Mouse (Mus musculus) gastrocnemius, postnatal 36 days (tissue): ENCODE results near the gene Sox13. TPM values are rescaled to one million over a fixed set of nuclear protein-coding genes. Genes with fewer than 3 reads are reported as not detected.

ENCODE experiments used
- DNase-seq, 2 experiments: peaks; one replicate each; pipeline ENCODE4 v3.0.0; 2022
- intact Hi-C: fragments of 180-260 bp; cut with DNase I; formaldehyde crosslinking; loops from one replicate; pipeline ENCODE4 v1.15.1; 2025
- total RNA-seq, 2 experiments: library from RNA; stranded (reverse); gene quantifications; 2 replicates each; pipeline ENCODE4 v1.2.3; 2021

The Sox13 gene
- total RNA-seq, 2 experiments from 2014 or later, result 6.7 to 9.6 TPM

DNA sequence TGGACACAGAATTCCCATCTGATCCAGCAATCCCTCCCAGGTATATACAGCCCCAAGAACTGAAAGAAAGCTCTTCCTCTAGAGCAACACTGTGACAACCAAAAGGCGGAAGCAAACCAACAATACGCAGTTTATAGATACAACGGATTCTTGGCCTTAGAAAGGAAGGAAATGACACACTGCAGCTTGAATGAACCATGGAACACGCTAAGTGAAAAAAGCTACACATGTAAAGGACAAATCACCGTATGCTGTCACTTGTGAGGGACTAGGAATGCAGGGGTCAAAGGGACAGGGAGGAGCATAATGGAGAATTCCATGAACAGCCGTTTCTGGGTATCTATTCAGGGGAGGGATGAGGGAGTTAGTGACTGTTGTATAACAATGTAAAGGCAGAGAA is 16.7 kb downstream of the Sox13 start:
- intact Hi-C loops, result no loop called here
- no peak for DNase-seq

DNA sequence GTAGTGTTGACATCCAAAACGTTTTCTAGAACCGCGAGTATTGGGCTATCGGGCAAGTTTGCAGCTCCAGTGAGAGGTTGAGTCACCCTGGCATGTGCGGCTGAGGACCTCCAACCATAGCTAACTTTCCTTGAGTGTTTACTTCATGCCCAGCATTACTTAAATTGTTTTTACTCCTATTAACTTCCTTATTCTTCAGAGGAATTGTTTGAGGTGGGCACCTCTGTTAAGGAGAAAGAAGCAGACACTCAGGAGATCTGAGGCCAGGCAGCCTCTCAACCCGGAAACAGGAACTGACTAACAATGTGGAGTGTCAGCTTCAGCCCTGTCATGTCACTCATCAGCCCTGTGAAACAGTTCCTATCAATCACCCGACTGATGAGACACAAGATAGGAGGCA is 17.6 kb downstream of the Sox13 start:
- intact Hi-C loops, result no loop called here
- DNase-seq, result no peak

GRCm38 (mm10) chr1:133404005-133404404 is 20.2 kb downstream of the Sox13 start:
- intact Hi-C loops, result no loop called here
- DNase-seq, result no peak

DNA sequence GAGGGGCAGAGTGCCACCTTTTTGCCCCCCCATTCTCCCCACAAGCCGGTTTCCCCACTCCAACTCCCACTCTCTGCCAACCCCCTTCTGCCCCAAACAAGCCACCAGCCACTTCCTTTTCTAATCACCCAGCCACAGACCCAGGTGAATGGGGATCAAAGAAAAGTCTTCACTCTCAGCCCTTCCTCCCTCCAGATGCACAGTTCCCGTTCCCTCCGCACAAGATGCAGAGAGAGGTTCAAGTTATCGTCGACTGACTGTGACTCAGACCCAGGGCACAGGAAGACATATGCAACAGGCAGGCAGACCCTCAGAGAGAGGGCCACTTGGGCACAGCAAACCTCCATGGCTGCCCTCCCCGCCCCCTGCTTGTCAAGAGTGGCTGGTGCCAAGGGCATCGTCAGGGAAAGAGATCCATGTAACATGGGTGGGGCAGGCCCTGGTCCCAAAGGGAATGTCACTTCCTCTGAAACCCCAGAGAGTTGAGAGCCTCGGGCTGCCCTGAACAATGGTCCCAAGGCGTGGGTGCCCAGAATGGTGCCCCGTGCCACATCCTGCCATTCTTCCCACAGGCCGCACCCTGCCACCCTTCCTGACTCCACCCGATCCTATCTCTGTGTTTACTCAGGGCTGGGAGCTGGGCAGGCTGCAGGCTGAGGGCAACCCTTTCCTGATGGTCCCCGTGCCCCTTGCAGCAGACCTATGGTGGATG is 24.0 kb downstream of the Sox13 start:
- intact Hi-C loops, result no loop called here
- DNase-seq, result no peak

DNA sequence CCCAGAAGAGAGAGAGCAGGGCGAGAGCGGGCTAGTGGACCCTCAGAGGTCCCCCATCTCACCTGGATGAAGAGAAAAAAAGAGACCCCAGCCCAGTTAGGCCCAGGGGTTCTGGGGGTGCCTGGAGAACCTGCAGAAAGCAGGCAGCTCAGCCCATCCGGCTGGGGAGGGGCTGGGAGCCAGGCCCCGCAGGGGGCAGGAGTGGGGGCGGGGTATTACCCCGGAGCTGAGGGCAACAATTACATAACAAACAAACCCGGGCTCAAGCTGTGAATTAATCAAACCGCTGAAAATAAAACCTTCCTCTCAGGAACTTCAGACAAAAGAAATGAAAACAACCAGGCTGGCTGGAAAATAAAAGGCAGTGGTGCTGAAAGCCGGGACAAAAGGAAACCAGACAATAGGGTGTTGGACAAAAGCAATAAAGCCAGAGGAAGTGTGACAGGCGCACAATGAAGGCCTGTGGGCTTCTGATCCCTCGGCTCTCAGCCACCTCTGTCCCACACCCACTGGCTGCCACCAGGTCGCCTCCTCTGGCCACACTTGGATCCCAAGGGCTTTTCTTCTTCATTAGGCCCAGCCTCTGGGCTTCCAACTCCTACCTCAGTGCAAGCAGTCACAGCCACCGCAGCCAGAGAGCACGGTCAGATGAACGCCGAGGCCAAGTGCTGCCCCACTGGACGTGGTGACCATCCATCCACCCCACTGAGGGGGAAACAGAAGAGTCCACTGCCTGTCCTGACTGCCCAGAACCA is 26.5 kb downstream of the Sox13 start:
- no peak for DNase-seq
- intact Hi-C loops, result no loop called here

DNA sequence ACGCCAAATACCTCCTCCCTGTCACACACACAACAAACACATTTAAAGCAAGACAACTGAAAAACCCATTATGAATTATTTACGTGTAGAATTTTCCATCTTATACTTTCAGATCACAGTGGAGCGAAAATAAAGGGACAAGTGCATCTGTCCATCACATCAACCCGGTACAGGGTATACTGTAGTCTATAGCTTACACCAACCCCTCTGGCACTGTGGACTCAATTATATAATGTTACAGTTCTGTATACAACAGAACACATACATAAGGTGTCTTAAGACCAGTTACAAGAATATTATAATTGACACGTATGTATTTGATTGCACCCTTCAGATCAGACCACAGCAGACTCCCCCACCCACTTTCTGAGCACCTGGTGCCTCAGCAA is 27.1 kb downstream of the Sox13 start:
- no peak for DNase-seq
- intact Hi-C loops, result no loop called here

DNA sequence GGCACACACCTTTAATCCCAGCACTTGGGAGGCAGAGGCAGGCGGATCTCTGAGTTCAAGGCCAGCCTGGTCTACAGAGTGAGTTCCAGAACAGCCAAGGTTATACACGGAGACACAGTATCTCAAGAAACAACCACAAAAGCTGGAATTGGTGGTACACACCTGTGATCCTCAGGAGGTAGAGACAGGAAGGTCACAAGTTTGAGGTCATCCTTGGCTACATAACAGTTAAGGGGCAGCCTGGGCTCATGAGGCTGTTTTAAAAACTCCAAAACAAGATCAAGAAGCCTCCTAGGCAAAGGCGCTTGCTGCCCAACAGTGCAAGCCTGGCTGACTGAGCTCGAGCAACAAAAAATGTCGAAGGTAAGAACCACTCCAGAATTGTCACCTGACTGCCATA is 27.5 kb downstream of the Sox13 start:
- no peak for DNase-seq
- intact Hi-C loops, result no loop called here

DNA sequence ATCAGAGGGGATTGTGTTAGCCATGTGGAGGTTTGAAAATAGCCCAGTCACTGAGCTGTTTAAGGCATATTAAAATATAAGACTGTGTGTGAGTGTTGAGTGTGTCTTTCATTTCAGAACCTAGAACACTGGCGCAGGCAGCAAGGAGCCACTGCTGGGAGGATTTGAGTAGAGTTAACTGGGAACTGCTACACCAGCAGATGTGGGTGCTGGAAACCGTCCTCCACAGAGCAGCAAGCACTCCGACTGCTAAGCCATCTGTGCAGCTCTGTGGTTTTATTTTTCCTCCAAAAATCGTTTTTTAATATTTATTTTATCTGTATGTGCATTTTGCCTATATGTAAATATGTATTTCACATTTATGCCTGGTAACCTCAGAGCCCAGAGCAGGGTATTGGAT is 29.5 kb downstream of the Sox13 start:
- no peak for DNase-seq
- intact Hi-C loops, result no loop called here

GRCm38 (mm10) chr1:133387539-133388268 is 36.5 kb downstream of the Sox13 start:
- DNase-seq, result no peak
- intact Hi-C loops, result loop anchor here (10.0 kb wide), 1 partner anchor 327 kb away; no protein-coding TSS in a partner anchor

DNA sequence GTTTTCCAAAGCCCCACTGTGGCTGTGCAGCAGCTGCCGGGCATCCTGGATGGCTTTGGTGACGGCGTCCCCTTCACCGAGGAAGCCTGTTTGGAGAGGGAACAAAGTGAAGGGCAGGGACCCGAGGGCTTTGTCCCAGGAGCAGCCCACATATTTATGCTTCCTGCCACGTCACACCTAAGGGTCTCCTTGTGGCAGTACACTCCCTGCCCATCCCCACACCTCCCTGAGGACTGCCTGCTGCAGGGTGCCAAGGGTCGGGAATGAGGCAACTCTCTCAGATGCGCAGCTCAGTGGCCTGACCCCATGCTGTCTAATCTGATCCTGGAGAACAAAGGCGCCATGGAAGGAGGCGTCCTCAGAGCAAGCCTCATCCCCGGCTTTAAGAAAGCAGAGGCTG is 38.0 kb downstream of the Sox13 start:
- no peak for DNase-seq
- intact Hi-C loops, result loop anchor here (10.0 kb wide), 1 partner anchor 329 kb away; no protein-coding TSS in a partner anchor

GRCm38 (mm10) chr1:133385506-133385905 is 38.7 kb downstream of the Sox13 start:
- intact Hi-C loops, result loop anchor here (10.0 kb wide), 1 partner anchor 329 kb away; no protein-coding TSS in a partner anchor
- DNase-seq, result peak; percentile 64 to 65

- intact Hi-C loops, result loop anchor here (10.0 kb wide), 1 partner anchor 332 kb away; no protein-coding TSS in a partner anchor
- no peak for DNase-seq
These were observed 40.9 kb downstream of the Sox13 start for GRCm38 (mm10) chr1:133383157-133383783.

GRCm38 (mm10) chr1:133382552-133383155 is 41.5 kb downstream of the Sox13 start:
- intact Hi-C loops, result loop anchor here (10.0 kb wide), 1 partner anchor 332 kb away; no protein-coding TSS in a partner anchor
- no peak for DNase-seq

DNA sequence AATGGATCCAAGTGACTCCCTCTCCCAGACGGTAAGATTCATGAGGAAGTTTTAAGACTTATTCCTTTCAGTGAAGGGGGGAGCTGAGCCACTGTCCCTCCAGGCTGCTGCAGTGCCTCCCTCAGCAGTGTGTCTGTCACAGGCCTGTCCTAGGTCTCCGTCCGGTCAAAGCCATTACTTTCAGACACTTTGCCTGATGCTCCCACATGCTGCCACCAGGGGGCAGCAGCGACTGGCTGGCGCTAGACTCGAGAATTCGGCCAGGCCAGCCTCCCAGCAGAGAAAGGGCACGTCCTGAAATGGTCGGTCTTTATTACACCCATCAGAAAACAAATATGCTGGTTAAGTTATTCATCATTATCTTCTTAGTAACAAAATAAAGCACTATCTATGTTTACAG is 42.2 kb downstream of the Sox13 start:
- intact Hi-C loops, result loop anchor here (10.0 kb wide), 1 partner anchor 333 kb away; no protein-coding TSS in a partner anchor
- DNase-seq, result no peak

DNA sequence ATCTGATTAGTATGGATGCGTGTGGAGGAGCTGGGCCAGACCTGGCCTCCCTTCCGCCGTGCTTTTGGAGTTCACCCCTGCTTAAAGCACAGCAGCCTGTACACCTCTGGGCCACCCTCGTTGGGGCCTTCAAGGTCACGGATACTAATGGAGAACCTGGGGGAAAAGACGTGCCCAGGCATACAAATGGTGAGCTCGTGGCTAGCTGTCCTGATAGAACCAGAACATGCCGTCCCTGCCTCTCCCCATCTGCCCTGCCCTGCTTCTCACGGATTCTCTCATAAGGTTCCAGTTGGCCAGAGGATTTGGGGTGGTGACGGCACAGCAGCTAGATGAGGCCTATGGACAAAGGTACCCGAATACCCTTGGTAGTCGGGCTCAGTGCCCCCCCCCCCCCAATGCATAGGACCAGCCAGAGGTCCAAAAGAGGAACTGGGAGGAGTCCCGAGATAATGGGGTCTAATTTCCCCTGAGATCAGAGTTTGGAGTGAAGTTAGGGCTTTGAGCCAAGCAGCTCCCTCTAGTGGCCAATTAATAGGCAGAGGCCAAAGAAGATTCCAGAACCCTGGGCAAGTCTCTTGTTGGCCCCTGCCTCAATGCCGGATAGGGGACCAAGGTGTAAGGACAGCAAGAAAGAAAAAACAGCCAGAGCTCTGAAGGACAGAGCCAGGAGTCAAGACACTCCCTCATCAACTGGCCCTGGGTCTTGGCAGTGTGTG is 43.7 kb downstream of the Sox13 start:
- DNase-seq, result no peak
- intact Hi-C loops, result loop anchor here (2.0 to 10.0 kb wide), 2 partner anchors 230 to 334 kb away; partner anchors contain the start of gene Snrpe

- intact Hi-C loops, result loop anchor here (2.0 to 10.0 kb wide), 2 partner anchors 231 to 335 kb away; partner anchors contain the start of gene Snrpe
- DNase-seq, result no peak
These were observed 44.2 kb downstream of the Sox13 start for GRCm38 (mm10) chr1:133379986-133380320.

DNA sequence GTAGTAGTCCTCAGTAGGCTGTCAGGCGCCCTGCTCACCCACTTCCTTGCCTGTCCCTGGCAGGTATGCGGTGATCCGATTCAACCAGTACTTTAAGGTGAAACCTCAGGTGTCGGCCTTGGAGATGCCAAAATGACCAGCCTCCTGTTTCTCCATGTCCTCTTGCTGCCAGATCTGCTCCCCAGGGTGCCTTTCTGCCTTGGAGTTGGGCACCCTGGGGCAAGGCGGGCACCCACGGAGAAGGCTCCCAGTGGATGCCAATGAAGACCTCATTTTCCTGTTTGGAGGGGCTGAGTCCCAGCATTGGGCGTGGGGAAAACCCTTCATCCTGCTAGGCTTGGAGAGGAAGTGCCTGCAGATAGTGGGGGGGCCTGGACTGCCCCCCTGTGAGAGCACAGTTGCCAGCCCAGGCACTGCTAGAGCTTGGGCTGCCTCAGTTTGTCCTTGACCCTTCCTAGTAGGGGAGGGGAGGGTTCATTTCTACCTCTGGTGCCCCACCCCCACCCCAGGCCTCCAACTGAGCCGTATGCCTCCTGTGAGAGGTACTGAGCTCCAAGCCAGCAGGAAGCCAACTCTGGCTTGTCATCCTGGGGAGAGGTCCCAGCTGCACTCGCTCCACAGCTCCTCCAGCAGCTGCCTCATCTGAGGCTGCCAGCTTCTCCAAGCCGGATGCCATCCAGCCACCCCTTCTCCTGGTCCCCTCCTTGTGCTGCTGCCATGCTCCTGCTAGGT is 44.8 kb downstream of the Sox13 start:
- no peak for DNase-seq
- intact Hi-C loops, result no loop called here

DNA sequence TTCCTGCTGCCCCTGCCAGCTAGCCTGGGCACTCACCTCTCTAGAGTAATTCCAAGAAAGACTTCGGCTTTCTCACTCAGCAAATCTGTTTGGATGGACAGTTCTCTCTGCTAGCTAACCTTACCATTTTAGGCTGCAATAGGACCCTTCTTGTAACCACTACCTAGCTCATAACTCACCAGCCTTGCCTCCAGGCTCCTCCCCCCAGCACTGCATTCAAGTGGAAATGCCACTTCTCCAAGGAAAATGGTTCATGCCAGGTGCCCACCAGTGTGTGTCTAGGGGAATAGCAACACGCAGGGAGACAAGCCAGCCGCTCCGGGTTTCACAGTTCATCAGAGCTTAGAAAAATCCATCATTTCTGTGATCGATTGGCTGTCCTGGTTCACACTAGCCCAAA is 46.6 kb downstream of the Sox13 start:
- intact Hi-C loops, result no loop called here
- DNase-seq, result no peak
